Mouse (Mus musculus) lung, adult 2 months (tissue): Measurements from ENCODE around the gene Adgrl3. TPM values are rescaled to one million over a fixed set of nuclear protein-coding genes. Genes with fewer than 3 reads are reported as not detected.

Experiments used
- DNase-seq: peaks from one replicate; pipeline ENCODE4 v3.0.0; 2022
- H3K4me1 ChIP-seq: fragments of 200-500 bp; 2 replicates; pipeline ENCODE4 v1.6.1; 2011; ENCODE audit warnings: low read length; ENCODE audit not compliant: control insufficient read depth, insufficient read depth
- H3K4me3 ChIP-seq: fragments of 200-500 bp; replicated peaks from 2 replicates; pipeline ENCODE3; 2011; ENCODE audit warnings: low read depth, mild to moderate bottlenecking, control low read depth, low read length; ENCODE audit errors: extremely low read depth
- CTCF ChIP-seq: fragments of 200-500 bp; IDR thresholded peaks from 2 replicates; pipeline ENCODE4 v1.5.1; 2011; ENCODE audit warnings: mild to moderate bottlenecking, low read length, control low read depth; ENCODE audit not compliant: insufficient read depth
- POLR2A ChIP-seq: fragments of 200-500 bp; IDR thresholded peaks from 2 replicates; pipeline ENCODE4 v1.6.1; 2011; ENCODE audit warnings: low read depth, mild to moderate bottlenecking, control low read depth, low read length, borderline replicate concordance; ENCODE audit errors: extremely low read depth
- WGBS: fragments of 180-500 bp; shearing (Covaris S2); methylation state at CpG from one replicate; pipeline ENCODE4 v1.1.7; 2018; 5-methylcytosine and 5-hydroxymethylcytosine counted together
- polyA plus RNA-seq: library from polyadenylated mRNA; depleted of rRNA; stranded (reverse); fragments of >200 nt; gene quantifications from 2 replicates; pipeline ENCODE4 v1.2.3, GENCODE M21; 2012

The Adgrl3 gene
- polyA plus RNA-seq, 1 experiment: 22.5 TPM

DNA sequence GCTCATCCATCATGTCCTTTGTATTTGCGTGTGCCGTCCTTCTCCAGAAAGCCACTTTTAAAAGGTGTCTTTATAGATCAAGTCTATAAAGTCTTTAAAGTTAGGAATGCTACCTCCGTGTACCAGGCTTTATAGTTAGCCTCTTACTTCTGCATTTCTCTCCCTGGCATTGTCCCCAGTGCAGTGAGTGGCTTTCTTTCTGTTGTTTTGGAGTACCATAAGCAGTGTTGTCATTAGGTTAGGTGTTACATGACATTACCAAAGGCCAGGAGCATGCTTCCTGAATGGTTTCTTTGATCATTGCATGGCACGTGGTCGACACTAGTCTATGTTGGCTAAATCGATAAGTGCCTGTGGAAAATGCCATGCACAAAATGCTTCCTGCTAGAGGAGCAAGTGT lies 48.2 kb downstream of the Adgrl3 start:
- TF ChIP-seq CTCF: no peak
- no peak for TF ChIP-seq POLR2A
- 36% methylated on average over 6 of the region's 6 CpGs for WGBS
- Histone ChIP-seq H3K4me3 (no peak overlapping the region), H3K4me1 (peaks cover 7% of the 10 kb centered on the region)
- no peak for DNase-seq

DNA sequence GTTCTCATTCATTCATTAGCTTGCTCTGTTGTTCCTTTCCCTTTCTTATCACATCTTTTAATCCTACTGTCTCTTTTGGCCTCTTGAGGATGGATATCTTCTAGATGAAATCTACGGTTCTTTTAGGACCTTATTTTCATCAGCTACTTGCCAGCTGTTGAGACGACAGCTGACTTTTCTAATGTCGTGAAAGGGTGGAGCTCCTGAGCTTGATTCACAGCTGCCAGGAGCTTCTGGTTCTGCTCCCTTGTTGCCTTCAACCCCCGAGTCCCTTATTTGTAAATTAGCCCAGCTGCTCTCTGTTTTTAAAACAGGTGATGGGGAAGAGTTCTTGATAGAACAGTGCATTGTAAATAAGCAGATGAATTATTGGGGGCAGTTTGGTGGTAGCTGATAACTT lies 48.9 kb downstream of the Adgrl3 start:
- WGBS: 48% methylated on average over 4 of the region's 4 CpGs
- TF ChIP-seq POLR2A (no peak), CTCF (no peak)
- no peak for DNase-seq
- Histone ChIP-seq H3K4me1 (peaks cover 7% of the 10 kb centered on the region), H3K4me3 (no peak overlapping the region)

DNA sequence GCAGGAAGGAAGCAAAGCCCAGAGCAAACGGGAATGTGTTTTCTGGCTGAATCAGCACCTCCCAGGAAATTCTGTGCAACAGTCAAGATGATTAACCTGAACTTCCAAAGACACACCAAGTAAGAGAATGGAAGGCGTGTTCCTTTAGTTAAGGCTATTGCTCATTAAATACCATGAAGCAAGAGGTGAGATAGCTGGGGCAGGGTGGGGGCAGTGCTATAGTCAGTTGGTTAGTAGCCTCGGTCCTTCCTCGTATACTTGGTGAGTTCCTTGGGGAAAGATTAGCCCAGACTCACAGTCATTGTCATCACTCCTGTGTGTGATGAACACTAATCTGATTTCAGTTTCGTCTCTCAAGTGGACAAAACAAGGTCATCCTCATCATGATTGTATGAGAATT lies 53.0 kb downstream of the Adgrl3 start:
- no peak for DNase-seq
- WGBS: 66% methylated on average over 5 of the region's 5 CpGs
- no peak overlapping the region for H3K4me3 ChIP-seq
- H3K4me1 ChIP-seq: peaks cover 5% of the 10 kb centered on the region
- no peak for TF ChIP-seq POLR2A

DNA sequence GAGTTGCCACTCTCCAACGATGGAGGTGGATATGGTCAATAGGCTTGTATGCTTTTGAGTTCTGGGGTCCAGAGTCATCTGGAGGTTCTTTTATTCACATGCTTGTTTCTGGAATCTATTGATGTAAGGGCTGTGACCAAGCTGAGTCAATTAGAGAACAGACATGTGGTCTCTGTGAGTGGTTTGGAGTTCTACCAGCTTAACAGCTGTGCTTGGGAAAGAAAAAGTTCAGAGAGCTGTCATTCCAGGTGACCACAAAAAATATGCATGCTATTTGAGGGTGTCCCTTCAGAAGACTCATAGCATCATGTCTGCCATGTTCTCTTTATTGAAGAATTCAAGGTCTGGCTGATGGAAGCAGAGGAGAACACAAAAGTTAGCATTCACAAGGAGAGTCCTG lies 53.9 kb downstream of the Adgrl3 start:
- DNase-seq: no peak
- Histone ChIP-seq H3K4me3 (no peak overlapping the region), H3K4me1 (no peaks in the 10 kb centered on the region)
- WGBS: 77% methylated on average over 1 of the region's 1 CpGs
- TF ChIP-seq POLR2A: no peak
- TF ChIP-seq CTCF: no peak

DNA sequence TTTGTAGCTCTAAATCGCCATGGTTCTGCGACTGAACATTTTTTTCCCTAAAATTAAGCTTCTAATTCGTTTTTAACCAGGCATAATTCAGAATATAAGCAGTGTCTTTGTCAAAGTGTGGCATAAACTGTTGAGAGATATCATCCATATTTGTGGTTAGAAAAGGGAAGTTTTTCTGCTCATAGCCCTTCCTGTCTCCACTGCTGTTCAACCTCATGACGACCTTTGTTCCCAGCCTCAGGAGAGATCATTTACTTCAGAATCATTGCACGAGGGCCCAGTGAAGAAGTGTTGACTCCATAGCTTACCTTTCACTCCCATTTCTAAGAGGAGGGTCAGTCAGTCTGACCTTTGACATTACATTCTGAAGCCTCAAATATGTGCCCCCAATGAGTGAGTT lies 56.4 kb downstream of the Adgrl3 start:
- no peak overlapping the region for H3K4me3 ChIP-seq
- WGBS: 60% methylated on average over 5 of the region's 5 CpGs
- TF ChIP-seq CTCF: no peak
- TF ChIP-seq POLR2A: no peak
- H3K4me1 ChIP-seq: no peaks in the 10 kb centered on the region
- no peak for DNase-seq

DNA sequence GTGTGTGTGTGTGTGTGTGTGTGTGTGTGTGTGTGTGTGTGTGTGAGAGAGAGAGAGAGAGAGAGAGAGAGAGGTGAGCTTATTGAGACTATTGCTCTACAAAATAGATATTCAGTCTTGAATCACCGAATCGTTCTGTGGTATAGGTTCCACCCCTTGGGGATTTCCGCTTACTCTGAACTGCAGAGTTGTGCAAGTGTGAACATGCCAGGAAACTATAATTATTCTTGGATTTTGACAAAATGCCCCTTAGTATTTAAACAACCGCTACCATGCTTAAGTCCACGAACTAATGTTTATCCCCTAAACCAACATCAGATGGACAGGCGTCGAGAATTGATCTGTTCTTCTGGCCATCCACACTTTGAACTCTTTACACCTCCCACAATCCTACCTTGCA lies 57.1 kb downstream of the Adgrl3 start:
- TF ChIP-seq POLR2A: no peak
- TF ChIP-seq CTCF: no peak
- no peak for DNase-seq
- H3K4me3 ChIP-seq: no peak overlapping the region
- WGBS: 82% methylated on average over 7 of the region's 7 CpGs
- H3K4me1 ChIP-seq: no peaks in the 10 kb centered on the region

DNA sequence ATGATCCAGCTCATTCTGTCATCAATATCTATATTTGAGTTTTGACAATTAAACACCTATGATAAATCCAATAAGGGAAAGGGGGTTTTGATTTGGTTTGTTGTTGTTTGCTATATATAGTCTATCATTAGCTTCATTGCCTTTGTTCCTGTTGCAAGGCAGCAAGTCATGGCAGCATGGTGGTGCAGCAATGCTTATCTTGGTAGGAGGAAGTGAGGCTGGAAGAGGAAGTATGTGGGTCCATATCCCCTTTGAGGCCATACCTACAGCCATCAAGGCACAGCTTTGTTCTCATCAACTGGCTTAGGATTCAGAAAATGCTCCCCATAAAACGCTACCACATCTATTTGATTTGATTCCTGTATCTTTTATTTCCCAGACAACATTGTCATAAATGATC lies 58.1 kb downstream of the Adgrl3 start:
- no peaks in the 10 kb centered on the region for H3K4me1 ChIP-seq
- 91% methylated on average over 1 of the region's 1 CpGs for WGBS
- no peak for TF ChIP-seq POLR2A
- TF ChIP-seq CTCF: no peak
- H3K4me3 ChIP-seq: no peak overlapping the region
- no peak for DNase-seq

DNA sequence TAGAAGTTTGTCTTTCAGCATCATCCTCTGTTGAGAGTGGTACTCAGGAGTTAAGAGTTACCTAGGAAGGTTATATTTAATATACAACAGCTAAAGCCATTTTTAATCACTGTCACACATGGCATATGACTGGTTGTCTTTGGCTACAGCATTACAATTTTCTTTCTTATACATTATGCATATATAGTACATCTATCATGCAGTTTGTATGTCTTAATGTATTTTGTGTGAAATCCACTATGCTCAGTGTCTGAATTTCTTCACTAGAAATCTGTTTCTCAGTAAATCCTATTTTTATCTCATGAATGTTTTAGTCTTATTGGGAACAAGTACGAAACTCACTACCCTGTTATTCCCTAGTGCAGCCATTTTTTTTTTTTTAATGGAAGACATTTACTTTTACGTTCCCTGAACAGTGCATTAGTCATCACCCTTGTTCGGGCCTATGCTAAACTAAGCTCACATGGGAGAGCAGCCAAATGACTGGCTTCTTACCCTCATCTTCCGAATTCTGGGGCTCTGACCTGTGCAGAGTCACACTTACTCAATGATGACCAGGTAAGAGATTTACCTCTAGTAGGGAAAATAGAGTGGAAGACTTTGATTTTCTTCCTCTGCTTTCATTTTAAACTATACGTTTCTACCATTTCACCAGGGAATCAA lies 63.9 kb downstream of the Adgrl3 start:
- WGBS: 83% methylated on average over 5 of the region's 5 CpGs
- Histone ChIP-seq H3K4me3 (no peak overlapping the region), H3K4me1 (no peaks in the 10 kb centered on the region)
- TF ChIP-seq POLR2A: no peak
- TF ChIP-seq CTCF: no peak
- no peak for DNase-seq

DNA sequence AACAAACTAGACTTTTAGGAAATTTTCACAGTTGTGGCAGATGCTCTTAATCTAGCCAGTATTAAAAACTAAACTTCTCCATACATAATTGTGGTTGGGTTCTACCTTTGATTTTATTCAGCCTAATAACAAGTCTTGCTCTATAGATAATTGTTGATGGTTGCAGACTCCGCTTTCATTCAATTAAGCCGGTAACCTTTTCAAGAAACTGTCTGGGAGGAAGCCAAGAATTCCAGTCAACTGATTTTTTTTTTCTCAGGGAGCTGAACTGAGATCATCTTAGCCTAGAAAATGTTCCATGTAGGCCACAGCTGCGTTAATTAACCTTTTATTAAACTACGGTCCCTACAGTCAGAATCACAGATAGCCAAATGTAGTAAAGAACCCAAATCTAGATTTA lies 65.2 kb downstream of the Adgrl3 start:
- DNase-seq: no peak
- H3K4me3 ChIP-seq: no peak overlapping the region
- H3K4me1 ChIP-seq: no peaks in the 10 kb centered on the region
- 65% methylated on average over 4 of the region's 4 CpGs for WGBS
- TF ChIP-seq CTCF (no peak), POLR2A (no peak)

DNA sequence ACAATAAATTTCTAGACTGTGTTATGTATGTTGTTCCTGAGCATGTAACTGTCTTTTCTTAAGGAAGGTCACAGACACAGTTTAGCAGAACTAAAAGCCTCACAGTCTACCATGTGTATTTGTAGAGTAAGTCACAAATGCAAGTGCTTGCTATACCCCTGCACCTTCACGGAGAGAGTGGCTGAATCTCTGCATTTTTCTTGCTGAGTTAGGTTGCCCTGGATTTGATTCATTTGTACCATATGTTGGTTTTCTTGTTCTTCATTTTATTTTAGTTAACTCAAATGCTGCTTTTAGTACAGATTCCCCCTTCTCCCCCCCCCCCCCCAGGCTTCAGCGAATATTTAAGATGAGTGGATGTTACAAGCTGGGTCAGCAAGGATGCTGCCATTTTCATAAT lies 68.7 kb downstream of the Adgrl3 start:
- Histone ChIP-seq H3K4me3 (no peak overlapping the region), H3K4me1 (no peaks in the 10 kb centered on the region)
- no peak for DNase-seq
- WGBS: 83% methylated on average over 2 of the region's 2 CpGs
- TF ChIP-seq CTCF (no peak), POLR2A (no peak)

DNA sequence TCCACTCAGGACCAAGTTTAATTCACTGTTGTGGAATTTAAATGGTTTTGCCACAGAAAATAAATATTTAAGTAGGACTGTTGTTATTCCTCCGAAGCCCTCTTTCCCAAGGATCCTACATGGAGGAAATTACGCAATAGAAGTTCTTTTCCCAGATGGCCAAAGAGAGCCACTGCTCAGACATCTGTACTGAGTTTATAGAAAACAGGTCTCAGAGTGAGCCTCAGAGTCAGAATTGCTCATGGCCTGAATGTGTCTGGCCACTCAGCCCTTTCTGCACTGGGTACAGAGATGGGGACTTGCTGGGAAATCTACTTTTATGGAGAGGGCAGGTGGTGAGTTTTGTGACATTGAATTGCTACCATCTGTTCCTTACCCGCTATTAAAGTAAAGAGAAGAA lies 74.7 kb downstream of the Adgrl3 start:
- DNase-seq: no peak
- Histone ChIP-seq H3K4me3 (no peak overlapping the region), H3K4me1 (no peaks in the 10 kb centered on the region)
- TF ChIP-seq CTCF (no peak), POLR2A (no peak)
- WGBS: 67% methylated on average over 3 of the region's 3 CpGs
